Mouse (Mus musculus) embryo, embryonic 11.5 days (tissue): ENCODE measurements at regions not wholly inside any gene's neighbourhood (a gene's known extent, or its start where the extent isn't known, plus 50 kb on each side); places are given as distances from the start of the nearest gene placed in this dataset.
A peak's percentile ranks its signal among the peaks of the same experiment; 100 is the strongest.
"Not testable (repeated sequence)": the region's sequence is repeated elsewhere in the genome, so short reads cannot be mapped to it uniquely, and the experiment has no call there.

Experiments used
- DNase-seq: peaks from one replicate; pipeline ENCODE4 v3.0.0-alpha.2; 2012; ENCODE audit warnings: low read depth, low spot score

GRCm38 (mm10) chr7:29639591-29639990, 87.2 kb downstream of the Catsperg2 start:
- not testable (repeated sequence) for DNase-seq

GRCm38 (mm10) chr7:29602356-29602755, 83.9 kb upstream of the Sipa1l3 start:
- no peak for DNase-seq

- DNase-seq: no peak
Observed at GRCm38 (mm10) chr7:29601337-29601736, 82.9 kb upstream of the Sipa1l3 start.

GRCm38 (mm10) chr7:29597291-29597690, 78.8 kb upstream of the Sipa1l3 start:
- peak; percentile 17 for DNase-seq

- DNase-seq: no peak
Observed at GRCm38 (mm10) chr7:29578128-29578527, 59.7 kb upstream of the Sipa1l3 start.

GRCm38 (mm10) chr7:29575606-29576005, 57.2 kb upstream of the Sipa1l3 start:
- no peak for DNase-seq
